Mouse (Mus musculus) G1E (cell line): Measurements from ENCODE around the gene Stk4.

Experiments used
- CTCF ChIP-seq: IDR thresholded peaks from 2 replicates; pipeline ENCODE4 v1.5.1; 2012; ENCODE audit warnings: low read depth, low read length, inconsistent platforms, mixed read lengths
- POLR2AphosphoS5 ChIP-seq: IDR thresholded peaks from 2 replicates; pipeline ENCODE4 v1.6.1; 2012; ENCODE audit warnings: low read depth, low read length, inconsistent platforms; ENCODE audit not compliant: insufficient replicate concordance

DNA sequence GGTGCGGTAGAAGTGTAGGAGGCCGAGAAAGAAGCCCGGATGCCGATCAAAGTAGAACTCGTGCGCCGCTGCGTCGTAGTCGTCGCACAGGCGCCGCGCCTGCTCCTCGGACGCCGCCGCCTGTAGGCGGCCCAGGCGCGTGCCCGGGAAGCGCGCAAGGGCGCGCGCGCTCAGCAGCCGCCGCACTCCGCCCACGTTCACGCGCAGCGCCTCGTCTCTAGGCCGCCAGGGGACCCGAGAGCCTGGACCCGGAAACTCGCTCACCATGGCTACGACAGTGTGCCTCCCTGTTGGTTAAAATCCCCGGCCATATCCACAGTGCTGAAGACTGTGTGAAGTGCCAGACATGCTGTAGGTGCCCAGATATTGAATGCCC, 98.4 kb downstream of the Stk4 start:
- no peak for TF ChIP-seq CTCF
- TF ChIP-seq POLR2AphosphoS5, result no peak
